Mouse (Mus musculus) neural tube, embryonic 13.5 days (tissue): ENCODE data around the gene Zcchc14. TPM values are rescaled to one million over a fixed set of nuclear protein-coding genes. Genes with fewer than 3 reads are reported as not detected.
"Not testable (repeated sequence)": the region's sequence is repeated elsewhere in the genome, so short reads cannot be mapped to it uniquely, and the experiment has no call there.

Source experiments
- ATAC-seq: fragments of 200-750 bp; cut with Nextera tagmentation; 2 replicates; pipeline ENCODE4 v1.8.0; 2017; ENCODE audit warnings: low read depth, mild to moderate bottlenecking, moderate TSS enrichment, moderate library complexity
- H3K27ac ChIP-seq: fragments of 300-500 bp; sonication (generic); replicated peaks from 2 replicates; pipeline ENCODE4 v1.5.1; 2015; ENCODE audit warnings: moderate library complexity, mild to moderate bottlenecking, inconsistent platforms
- H3K27me3 ChIP-seq: fragments of 300-500 bp; sonication (generic); 2 replicates; pipeline ENCODE4 v1.6.1; 2015; ENCODE audit warnings: mild to moderate bottlenecking, inconsistent platforms
- H3K36me3 ChIP-seq: fragments of 300-500 bp; sonication (generic); 2 replicates; pipeline ENCODE4 v1.6.1; 2015; ENCODE audit warnings: mild to moderate bottlenecking, inconsistent platforms
- H3K4me1 ChIP-seq: fragments of 300-500 bp; sonication (generic); replicated peaks from 2 replicates; pipeline ENCODE4 v1.6.1; 2015; ENCODE audit warnings: inconsistent platforms
- H3K4me2 ChIP-seq: fragments of 300-500 bp; sonication (generic); 2 replicates; pipeline ENCODE4 v1.6.1; 2015; ENCODE audit warnings: inconsistent platforms, mild to moderate bottlenecking, moderate library complexity
- H3K4me3 ChIP-seq: fragments of 300-500 bp; sonication (generic); 2 replicates; pipeline ENCODE4 v1.5.1; 2015; ENCODE audit warnings: mild to moderate bottlenecking, inconsistent platforms
- H3K9ac ChIP-seq: fragments of 300-500 bp; sonication (generic); 2 replicates; pipeline ENCODE4 v1.6.1; 2015; ENCODE audit warnings: moderate library complexity, mild to moderate bottlenecking, inconsistent platforms
- H3K9me3 ChIP-seq: fragments of 300-500 bp; sonication (generic); 2 replicates; pipeline ENCODE4 v1.6.1; 2016; ENCODE audit warnings: inconsistent platforms
- WGBS: fragments of 180-500 bp; shearing (Covaris S2); methylation state at CpG from one replicate; pipeline ENCODE4 v1.1.7; 2015; 5-methylcytosine and 5-hydroxymethylcytosine counted together
- polyA plus RNA-seq: library from polyadenylated mRNA; unstranded; fragments of >200 nt; fragmentation: Nextera tagmentation; extraction: Ambion mirVana; gene quantifications from 2 replicates; pipeline ENCODE4 v1.2.1, GENCODE M21; 2015

The Zcchc14 gene
- polyA plus RNA-seq, 1 experiment from 2014 or later, result 22.2 TPM

- Histone ChIP-seq H3K27me3 (no peaks in the 10 kb centered on the region), H3K9me3 (no peaks in the 10 kb centered on the region), H3K4me3 (no peak overlapping the region), H3K36me3 (no peaks in the 10 kb centered on the region), H3K27ac (no peak overlapping the region), H3K4me1 (no peaks in the 10 kb centered on the region), H3K4me2 (no peak overlapping the region), H3K9ac (no peak overlapping the region)
- ATAC-seq, result no peak
- WGBS, result 82% methylated on average over 4 of the region's 4 CpGs
Observed at GRCm38 (mm10) chr8:121680896-121681295, 28.2 kb upstream of the Zcchc14 start.

- no peaks in the 10 kb centered on the region for H3K9me3 ChIP-seq
- H3K9ac ChIP-seq, result no peak overlapping the region
- no peaks in the 10 kb centered on the region for H3K36me3 ChIP-seq
- ATAC-seq, result no peak
- WGBS, result 73% methylated on average over 5 of the region's 5 CpGs
- no peak overlapping the region for H3K4me3 ChIP-seq
- no peak overlapping the region for H3K4me2 ChIP-seq
- H3K27me3 ChIP-seq, result no peaks in the 10 kb centered on the region
- peaks cover 7% of the 10 kb centered on the region; the same call in 1 of the 2 replicates for H3K4me1 ChIP-seq
- no peak overlapping the region for H3K27ac ChIP-seq
Observed at GRCm38 (mm10) chr8:121678696-121679095, 26.0 kb upstream of the Zcchc14 start.

- no peak overlapping the region for H3K4me3 ChIP-seq
- no peak overlapping the region for H3K4me2 ChIP-seq
- ATAC-seq, result no peak
- 59% methylated on average over 20 of the region's 20 CpGs for WGBS
- peaks cover 9% of the 10 kb centered on the region; the same call in 1 of the 2 replicates for H3K4me1 ChIP-seq
- H3K9me3 ChIP-seq, result no peaks in the 10 kb centered on the region
- no peak overlapping the region for H3K9ac ChIP-seq
- H3K36me3 ChIP-seq, result no peaks in the 10 kb centered on the region
- no peak overlapping the region for H3K27ac ChIP-seq
- no peaks in the 10 kb centered on the region for H3K27me3 ChIP-seq
Observed at GRCm38 (mm10) chr8:121675701-121676100, 23.0 kb upstream of the Zcchc14 start.

- Histone ChIP-seq H3K27me3 (no peaks in the 10 kb centered on the region), H3K4me2 (no peak overlapping the region), H3K9ac (no peak overlapping the region), H3K36me3 (no peaks in the 10 kb centered on the region), H3K4me3 (no peak overlapping the region), H3K9me3 (no peaks in the 10 kb centered on the region), H3K4me1 (peaks cover 9% of the 10 kb centered on the region; the same call in 1 of the 2 replicates), H3K27ac (no peak overlapping the region)
- 78% methylated on average over 3 of the region's 3 CpGs for WGBS
- no peak for ATAC-seq
Observed at GRCm38 (mm10) chr8:121675161-121675560, 22.5 kb upstream of the Zcchc14 start.

- ATAC-seq, result no peak
- no peaks in the 10 kb centered on the region for H3K36me3 ChIP-seq
- WGBS, result 61% methylated on average over 5 of the region's 5 CpGs
Observed at GRCm38 (mm10) chr8:121674524-121674923, 21.8 kb upstream of the Zcchc14 start.

GRCm38 (mm10) chr8:121673917-121674316 lies 21.2 kb upstream of the Zcchc14 start:
- H3K4me2 ChIP-seq, result no peak overlapping the region
- H3K4me3 ChIP-seq, result no peak overlapping the region
- peak; percentile 81 for ATAC-seq
- WGBS, result 71% methylated on average over 5 of the region's 5 CpGs
- H3K27ac ChIP-seq, result no peak overlapping the region
- H3K27me3 ChIP-seq, result no peaks in the 10 kb centered on the region
- no peaks in the 10 kb centered on the region for H3K9me3 ChIP-seq
- H3K4me1 ChIP-seq, result peaks cover 11% of the 10 kb centered on the region
- H3K36me3 ChIP-seq, result no peaks in the 10 kb centered on the region
- no peak overlapping the region for H3K9ac ChIP-seq

More at GRCm38 (mm10) chr8:121674524-121674923, 21.8 kb upstream of the Zcchc14 start:
- Histone ChIP-seq H3K9me3 (no peaks in the 10 kb centered on the region), H3K27ac (no peak overlapping the region), H3K9ac (no peak overlapping the region), H3K4me1 (peaks cover 9% of the 10 kb centered on the region; the same call in 1 of the 2 replicates), H3K4me3 (no peak overlapping the region), H3K27me3 (no peaks in the 10 kb centered on the region), H3K4me2 (no peak overlapping the region)

- H3K9me3 ChIP-seq, result no peaks in the 10 kb centered on the region
- H3K27me3 ChIP-seq, result no peaks in the 10 kb centered on the region
- WGBS, result 71% methylated on average over 4 of the region's 4 CpGs
- peaks cover 19% of the 10 kb centered on the region for H3K4me1 ChIP-seq
- no peaks in the 10 kb centered on the region for H3K36me3 ChIP-seq
- no peak for ATAC-seq
- H3K4me3 ChIP-seq, result no peak overlapping the region
- no peak overlapping the region for H3K9ac ChIP-seq
- H3K27ac ChIP-seq, result no peak overlapping the region
- no peak overlapping the region for H3K4me2 ChIP-seq
Observed at GRCm38 (mm10) chr8:121673153-121673552, 20.5 kb upstream of the Zcchc14 start.

GRCm38 (mm10) chr8:121669208-121669607 lies 16.5 kb upstream of the Zcchc14 start:
- Histone ChIP-seq H3K9ac (no peak overlapping the region), H3K4me3 (no peak overlapping the region), H3K4me2 (no peak overlapping the region), H3K9me3 (no peaks in the 10 kb centered on the region), H3K4me1 (peaks cover 26% of the 10 kb centered on the region), H3K27me3 (no peaks in the 10 kb centered on the region), H3K27ac (no peak overlapping the region), H3K36me3 (no peaks in the 10 kb centered on the region)
- 23% methylated on average over 8 of the region's 8 CpGs for WGBS
- ATAC-seq, result no peak

- ATAC-seq, result no peak
- WGBS, result 38% methylated on average over 6 of the region's 6 CpGs
- H3K27ac ChIP-seq, result no peak overlapping the region
- no peak overlapping the region for H3K4me3 ChIP-seq
- H3K4me1 ChIP-seq, result peaks cover 23% of the 10 kb centered on the region
- H3K9me3 ChIP-seq, result no peaks in the 10 kb centered on the region
- H3K4me2 ChIP-seq, result no peak overlapping the region
- H3K27me3 ChIP-seq, result no peaks in the 10 kb centered on the region
- H3K9ac ChIP-seq, result 0 out of 2 replicates have a peak overlapping the region, but pooled peaks have one; percentile 26
- H3K36me3 ChIP-seq, result no peaks in the 10 kb centered on the region
Observed at GRCm38 (mm10) chr8:121668553-121668952, 15.9 kb upstream of the Zcchc14 start.

- H3K9me3 ChIP-seq, H3K27ac ChIP-seq, H3K4me2 ChIP-seq, H3K4me3 ChIP-seq, H3K36me3 ChIP-seq, H3K27me3 ChIP-seq, ATAC-seq: not testable (repeated sequence)
- WGBS, result 76% methylated on average over 9 of the region's 9 CpGs
- Histone ChIP-seq H3K4me1 (peaks cover 22% of the 10 kb centered on the region), H3K9ac (0 out of 2 replicates have a peak overlapping the region, but pooled peaks have one; percentile 26)
Observed at GRCm38 (mm10) chr8:121667936-121668500, 15.3 kb upstream of the Zcchc14 start.

- ATAC-seq, result peak; percentile 45; the same call in 1 of the 2 replicates
- Histone ChIP-seq H3K4me2 (peak overlapping the region; percentile 44), H3K36me3 (no peaks in the 10 kb centered on the region), H3K9ac (peak overlapping the region; percentile 53), H3K4me1 (peaks cover 22% of the 10 kb centered on the region), H3K27ac (peak overlapping the region; percentile 78), H3K27me3 (no peaks in the 10 kb centered on the region), H3K9me3 (no peaks in the 10 kb centered on the region), H3K4me3 (no peak overlapping the region)
- 4% methylated on average over 16 of the region's 16 CpGs for WGBS
Observed at GRCm38 (mm10) chr8:121665329-121665728, 12.6 kb upstream of the Zcchc14 start.

GRCm38 (mm10) chr8:121663101-121663500 lies 10.4 kb upstream of the Zcchc14 start:
- 95% methylated on average over 12 of the region's 12 CpGs for WGBS
- Histone ChIP-seq H3K27ac (no peak overlapping the region), H3K4me2 (no peak overlapping the region), H3K27me3 (no peaks in the 10 kb centered on the region), H3K9ac (no peak overlapping the region), H3K4me3 (no peak overlapping the region), H3K9me3 (no peaks in the 10 kb centered on the region), H3K4me1 (peaks cover 12% of the 10 kb centered on the region), H3K36me3 (no peaks in the 10 kb centered on the region)
- no peak for ATAC-seq
